Mouse (Mus musculus) brain, adult 2 months (tissue): ENCODE measurements around the gene Ebna1bp2.

Source experiments
- DNase-seq: peaks from one replicate; pipeline ENCODE4 v3.0.0; 2011; ENCODE audit warnings: low read depth, low spot score

Gene Ebna1bp2

DNA sequence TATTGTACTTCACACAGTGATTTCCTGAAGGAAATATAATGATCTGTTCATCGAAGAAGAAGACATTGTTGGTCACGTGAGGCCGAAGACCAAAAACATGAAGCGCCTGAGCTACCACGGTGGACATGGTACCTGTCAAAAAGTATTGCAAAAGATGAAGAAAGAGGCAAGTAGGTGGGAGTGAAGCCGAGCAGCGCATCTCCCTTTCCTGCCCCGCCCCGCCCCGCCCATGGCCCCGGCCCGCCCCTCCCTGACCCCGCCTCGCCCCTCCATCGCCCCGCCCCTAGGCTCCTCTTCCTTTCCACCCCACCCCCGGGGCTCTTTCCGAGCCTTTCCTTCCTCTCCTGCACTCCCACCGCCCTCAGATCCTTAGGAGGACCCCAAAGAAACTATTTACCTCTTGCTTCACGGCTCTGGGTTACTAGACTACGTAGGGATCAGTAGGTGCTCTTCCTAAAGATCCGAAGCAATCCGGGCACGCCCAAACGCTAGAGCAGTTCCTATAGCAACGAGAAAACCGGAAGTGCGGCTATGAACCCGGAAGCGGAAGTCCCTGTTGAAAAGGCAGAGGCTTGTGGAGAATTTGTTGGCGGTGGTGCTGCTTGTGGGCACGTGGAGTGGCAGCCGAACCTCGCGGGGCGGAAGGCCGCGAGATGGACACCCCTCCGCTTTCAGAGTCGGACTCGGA lies at the start of gene Ebna1bp2, which contains the start of gene Cfap57:
Ebna1bp2 (plus strand) TSS at position 521 of the 688 bp plus-strand sequence.
Cfap57 (minus strand) TSS at position 499 of the 688 bp plus-strand sequence.
- peak; percentile 97 for DNase-seq

DNA sequence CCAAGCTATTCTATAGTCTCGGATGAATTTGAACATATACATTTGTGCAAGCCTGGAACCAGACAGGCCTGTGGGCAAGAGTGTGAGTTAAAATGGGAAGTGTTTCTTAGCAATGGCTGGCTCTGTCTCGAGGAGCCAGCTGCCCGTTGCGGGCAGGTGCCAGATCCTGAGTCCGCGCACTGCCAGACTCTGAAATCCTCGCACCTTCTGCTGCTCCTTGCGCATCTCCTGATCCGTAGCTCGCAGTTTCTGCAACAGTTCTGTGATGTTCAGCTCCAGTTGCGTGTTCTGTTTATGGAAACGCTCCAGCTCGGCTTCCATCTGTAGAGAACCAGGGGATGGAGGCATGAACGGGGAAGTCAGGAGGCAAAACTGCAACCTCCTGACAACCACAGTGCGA lies 49.2 kb upstream of the Ebna1bp2 start:
- peak; percentile 89 for DNase-seq

DNA sequence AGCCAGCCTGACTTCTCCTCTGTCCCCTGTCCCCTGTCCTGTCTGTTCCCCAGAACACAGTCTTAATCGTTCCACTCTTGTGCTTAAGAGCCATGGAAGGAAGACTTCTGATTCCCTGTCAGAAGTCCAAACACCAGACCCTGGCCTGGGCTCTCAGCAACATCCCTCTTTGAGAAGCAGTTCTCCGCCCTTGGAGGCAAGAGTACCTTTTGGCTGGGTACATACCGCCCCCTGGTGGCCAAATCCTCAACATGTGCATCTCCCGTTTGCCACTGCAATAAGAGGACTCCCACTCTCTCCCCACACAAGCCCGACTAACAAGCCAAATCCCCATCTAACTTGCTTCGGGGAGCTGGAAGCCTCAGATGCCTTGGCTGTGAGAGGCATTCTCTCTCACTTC lies 44.5 kb upstream of the Ebna1bp2 start:
- peak; percentile 90 for DNase-seq

DNA sequence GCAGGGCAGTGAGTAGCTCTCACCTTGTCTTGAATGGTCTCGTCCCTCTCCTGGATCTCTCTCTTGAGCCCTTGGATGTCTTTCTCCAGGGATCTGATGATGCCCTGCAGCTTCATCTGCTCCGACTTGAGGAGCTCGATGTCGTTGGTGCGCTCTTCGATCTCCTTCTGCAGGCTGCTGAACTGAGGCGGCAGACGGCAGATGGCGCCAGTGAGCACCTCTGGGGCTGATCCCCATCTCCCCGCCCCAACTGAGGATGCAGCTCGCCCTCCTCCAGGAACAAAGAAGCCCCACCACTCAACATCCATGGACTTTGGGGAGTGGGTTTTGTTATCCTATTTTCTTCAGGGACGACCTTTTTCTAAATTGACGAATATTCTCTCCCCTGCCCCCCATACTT lies 41.3 kb upstream of the Ebna1bp2 start:
- DNase-seq: peak; percentile 36

DNA sequence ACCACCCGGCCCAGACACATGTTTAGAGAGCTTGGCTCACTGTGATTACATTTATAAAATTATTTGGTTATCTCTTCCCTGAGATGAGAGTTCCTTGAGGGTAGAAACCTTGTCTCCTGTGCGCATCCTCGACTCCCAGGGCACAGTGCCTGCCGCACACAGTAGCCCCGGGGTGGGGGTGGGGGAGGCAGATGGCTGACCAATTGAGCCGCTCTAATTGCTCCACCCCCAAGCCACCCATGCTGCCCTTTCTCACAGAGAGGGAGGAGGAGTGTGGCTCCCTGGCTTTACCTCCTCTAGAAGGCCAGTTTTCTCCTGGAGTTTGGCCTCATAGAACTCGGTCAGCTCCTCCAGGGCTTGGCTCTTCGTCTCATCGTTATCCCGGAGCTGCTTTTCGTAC lies 39.1 kb upstream of the Ebna1bp2 start:
- DNase-seq: no peak

DNA sequence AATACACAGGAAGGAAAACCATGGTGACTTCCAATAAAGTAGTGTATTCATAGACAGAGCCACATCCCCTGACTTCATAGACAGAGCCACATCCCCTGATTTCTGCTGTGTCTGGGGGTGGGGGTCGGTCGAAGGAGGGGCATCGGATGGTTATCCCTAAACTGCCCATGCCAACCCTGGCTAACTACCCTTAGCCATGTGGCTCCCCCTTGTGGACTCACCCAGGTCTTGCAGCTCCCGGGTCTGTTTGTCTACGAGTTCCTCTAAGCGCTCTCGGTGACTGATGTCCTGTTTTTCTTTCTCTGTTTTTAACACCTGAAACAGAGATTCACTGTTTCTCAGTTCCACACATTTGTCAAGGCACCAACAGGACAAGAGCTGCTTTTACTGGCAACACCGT lies 38.0 kb upstream of the Ebna1bp2 start:
- no peak for DNase-seq

DNA sequence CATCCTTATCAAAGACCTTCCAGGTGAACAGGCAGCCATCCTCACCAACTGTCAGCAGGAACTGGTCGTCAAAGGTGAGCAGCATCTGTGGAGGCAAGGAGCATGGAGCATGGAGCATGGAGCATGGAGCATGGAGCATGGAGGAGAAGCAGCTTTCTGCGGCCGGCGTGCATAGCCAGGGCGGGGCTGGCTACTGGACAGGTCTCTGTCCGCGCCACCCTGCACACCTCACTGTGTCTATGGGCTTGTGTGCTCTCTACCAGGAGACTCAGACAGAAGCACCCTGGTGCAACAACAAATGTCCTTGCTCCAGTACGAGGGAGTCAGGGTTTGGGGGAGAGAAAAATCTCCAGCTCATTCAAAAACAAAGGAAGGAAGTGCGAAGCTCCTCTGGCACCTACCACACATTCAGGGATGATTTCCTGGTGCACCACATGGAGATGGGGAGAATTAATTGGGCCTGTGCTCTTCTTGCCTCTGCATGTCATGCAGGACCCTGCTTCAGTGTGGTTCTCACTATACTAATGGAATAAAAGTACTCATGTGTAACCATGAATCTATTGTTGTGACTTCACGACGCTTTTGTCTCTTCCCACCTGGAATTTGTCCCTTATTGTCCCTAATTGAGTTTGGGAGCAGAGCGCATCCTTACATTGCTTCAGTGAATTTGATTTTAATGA lies 31.4 kb upstream of the Ebna1bp2 start:
- no peak for DNase-seq

DNA sequence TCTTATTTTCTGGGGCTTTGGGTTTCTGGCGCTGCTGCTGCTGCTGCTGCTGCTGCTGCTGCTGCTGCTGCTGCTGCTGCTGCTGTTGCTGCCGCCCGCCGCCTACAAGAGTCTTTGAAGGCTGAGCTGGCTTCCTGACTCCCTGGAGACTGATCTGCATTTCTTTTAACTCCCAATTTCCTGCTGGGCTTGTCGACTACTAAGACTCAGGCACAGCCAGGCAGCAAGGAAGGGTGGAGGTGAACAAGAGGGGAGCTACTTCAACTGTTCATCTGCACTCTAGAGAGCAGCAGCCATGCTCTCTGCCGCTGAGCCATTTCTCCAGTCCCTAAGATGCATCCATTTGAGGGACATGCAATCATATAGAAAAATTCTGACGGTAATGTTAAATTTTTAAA lies 30.9 kb upstream of the Ebna1bp2 start:
- DNase-seq: peak; percentile 33

DNA sequence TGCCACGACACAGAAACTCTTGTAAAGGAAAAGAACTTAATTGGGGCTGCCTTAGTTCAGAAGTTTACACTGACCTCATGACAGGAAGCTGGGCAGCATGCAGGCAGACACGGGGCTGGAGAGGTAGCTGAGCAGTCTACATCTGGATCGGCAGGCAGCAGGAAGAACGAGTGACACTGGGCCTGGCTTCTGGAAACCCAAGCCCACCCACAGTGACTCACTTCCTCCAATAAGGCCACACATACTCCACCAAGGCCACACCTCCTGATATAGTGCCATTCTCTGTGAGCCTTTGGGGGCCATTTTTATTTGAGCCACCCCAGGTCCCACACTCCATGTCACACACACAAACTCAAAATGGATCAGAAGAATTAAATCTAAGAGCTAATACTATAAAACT lies 16.5 kb upstream of the Ebna1bp2 start:
- DNase-seq: no peak

DNA sequence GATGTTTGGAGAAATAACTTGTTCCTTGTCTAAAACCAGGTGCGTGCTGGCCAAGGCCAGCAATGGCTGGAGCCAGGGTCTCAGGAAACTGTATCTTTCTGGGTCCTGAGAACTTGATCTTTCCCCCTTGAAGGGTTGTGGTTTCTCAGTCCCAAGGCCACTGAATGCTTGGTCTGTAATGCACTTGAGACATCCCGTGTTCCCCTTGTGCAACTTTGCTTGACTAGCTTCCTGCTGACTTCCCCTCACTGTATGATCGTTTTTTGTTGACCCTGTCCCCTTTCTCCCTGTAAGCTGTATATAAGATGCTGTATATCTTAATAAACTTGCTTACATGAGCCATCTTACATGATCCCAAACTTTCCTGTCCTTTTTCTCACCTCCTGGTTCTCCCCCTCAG lies 10.8 kb upstream of the Ebna1bp2 start:
- DNase-seq: no peak

DNA sequence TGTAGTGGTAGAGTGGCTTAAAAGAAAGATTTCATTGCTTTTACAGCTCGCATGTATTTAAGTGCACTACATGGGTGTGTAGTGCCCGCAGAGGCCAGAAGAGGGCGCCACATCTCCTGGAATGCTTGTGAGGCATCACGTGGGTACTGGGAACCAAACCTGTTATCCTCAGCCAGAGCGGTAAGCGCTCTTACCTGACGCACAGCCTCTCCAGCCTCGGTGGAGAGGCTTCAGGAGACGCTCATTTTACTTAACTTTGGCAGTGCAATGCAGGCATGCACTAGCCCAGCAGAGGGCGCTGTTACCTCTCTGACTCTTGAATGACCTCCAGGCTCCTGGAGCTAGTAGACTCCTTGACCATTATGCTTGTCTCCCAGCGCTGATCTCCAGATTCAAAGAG lies 8.0 kb upstream of the Ebna1bp2 start:
- DNase-seq: peak; percentile 6

DNA sequence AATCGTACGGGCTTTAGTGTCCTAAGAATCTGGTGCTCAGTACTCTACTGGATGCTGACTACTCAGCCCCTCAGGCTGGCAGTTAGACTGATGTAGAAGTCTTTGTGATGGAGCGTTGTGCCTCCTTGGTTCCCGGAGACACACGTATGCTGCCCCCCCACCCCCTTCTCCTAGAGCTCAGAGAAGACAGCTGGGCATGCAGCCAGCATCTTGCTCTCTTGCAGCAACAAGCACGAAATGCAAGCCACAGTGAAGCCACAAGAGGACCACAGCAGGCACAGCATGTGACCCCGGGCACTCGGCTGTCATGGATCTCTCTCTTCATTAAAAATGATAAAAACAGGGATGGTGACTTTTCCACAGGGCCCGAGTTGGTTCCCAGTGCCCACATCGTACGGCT lies 5.2 kb upstream of the Ebna1bp2 start:
- no peak for DNase-seq

DNA sequence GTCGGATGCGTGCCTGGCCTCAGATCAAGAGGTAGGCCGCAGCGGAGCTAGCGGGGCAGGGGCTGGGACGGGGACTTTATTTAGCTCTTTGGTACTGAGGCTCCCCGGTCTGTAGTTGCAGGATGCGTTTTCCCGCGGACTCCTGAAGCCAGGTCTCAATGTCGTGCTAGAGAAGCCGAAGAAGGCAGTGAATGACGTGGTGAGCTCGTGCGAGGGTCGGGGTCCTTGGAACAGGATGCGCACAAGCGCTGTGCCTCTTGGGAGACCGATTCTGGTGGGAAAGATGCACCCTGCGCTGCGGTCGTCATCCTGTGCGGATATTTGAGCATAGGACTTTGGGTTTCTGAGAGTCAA lies 345 bp downstream of the Ebna1bp2 start:
- no peak for DNase-seq

DNA sequence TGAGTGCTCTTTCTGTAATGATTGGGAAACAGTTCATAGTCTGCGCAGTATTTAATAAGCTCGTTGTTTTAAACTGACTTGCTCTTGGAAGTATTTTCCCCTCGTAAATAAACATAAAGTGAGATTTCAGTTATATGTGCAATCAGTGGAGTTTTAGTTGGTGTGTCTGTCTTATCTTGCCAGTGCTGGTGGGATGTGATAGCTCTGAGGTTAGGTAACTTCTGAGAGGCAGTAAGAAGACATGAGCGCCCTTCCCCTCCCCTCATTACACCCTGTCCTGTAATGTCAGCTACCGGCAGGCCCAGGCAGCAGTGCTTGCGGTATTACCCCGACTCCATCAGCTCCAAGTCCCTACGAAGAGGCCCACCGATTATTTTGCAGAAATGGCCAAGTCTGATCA lies 1.2 kb downstream of the Ebna1bp2 start:
- no peak for DNase-seq

DNA sequence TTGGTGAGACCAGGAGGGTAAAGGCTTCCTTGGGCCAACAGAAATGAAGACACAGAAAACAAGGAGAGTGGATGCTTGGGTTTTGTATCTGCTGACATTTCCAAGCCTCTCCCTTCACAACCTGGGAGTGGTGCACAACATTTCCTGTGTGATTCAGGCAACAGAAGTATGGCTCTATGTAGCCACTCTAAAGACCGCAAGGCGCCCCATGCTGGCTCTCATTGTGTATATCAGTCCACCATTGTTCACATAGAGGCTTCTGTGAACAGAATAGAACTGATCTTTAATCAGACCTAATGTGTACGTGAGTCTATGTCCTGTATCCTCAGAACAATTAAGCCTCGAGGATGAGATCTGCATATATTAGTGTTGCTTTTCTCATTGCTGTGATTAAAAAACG lies 9.7 kb downstream of the Ebna1bp2 start:
- no peak for DNase-seq

DNA sequence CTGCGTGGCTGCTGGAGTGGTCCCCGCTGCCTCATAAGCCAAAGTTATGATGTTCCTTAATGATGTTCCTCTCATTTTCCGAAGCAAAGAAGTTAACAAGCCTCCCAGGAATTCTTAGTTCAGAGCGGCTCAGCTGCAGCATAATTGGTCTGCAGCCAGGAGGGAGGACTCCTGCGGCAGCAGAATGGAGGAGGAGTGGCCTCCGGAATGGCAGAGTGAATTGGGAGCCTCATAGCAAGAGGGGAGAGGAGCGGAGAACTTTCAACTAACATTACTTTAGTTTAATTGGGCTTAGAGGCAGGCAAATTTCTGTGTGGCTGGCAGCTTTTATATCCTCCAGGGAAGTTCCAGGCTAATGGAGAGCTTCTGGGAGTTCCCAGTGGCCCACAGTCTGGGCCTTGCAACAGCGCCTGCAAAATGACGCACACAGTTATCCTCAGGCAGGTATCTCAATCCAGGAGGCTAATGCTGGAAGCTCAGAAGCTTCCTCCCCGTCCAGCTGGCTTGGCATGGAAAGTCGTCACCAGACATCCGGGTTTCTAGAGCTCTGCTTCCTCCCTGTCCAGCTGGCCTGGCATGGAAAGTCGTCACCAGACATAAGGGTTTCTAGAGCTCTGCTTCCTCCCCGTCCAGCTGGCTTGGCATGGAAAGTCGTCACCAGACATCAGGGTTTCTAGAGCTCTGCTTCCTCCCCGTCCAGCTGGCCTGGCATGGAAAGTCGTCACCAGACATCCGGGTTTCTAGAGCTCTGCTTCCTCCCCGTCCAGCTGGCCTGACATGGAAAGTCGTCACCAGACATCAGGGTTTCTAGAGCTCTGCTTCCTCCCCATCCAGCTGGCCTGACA lies 22.0 kb downstream of the Ebna1bp2 start:
- peak; percentile 58 for DNase-seq

DNA sequence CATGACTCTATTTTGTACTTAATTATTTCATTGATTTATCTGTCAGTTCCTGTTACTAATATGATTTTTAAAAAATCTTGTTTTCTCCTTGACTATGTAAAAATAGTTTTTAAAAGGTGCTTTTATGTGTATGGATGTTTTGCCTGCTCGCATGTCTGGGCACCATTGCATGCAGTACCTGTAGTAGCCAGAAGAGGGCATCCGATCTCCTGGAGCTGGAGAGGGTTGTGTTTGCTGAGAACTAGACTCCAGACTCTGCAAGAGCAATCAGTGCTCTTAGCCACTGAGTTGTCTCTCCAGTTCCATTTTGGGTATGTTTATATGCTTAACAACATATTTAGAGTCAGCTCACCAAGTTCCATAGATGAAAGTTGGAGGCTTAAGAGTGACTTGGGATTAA lies 24.6 kb downstream of the Ebna1bp2 start:
- DNase-seq: peak; percentile 77

DNA sequence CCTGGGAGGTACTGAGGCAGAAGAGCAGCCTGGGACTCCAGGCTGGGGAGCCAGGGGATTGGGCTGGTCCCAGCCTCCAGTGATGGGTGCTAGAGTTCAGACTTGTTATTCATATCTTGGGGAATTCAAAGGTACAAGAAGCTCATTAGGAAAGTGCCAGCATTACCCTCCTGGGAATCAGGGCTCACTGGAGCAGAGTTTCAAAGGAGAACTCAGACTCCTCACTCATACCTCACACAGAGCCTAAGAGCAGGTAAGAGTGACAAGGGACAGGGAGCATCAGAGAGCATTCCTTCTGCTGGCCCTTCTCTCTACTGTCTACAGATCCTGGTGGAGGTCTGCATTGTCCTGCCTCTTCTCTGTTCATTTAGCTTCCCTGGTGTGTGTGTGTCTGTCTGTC lies 38.1 kb downstream of the Ebna1bp2 start, which contains the start of gene Olfr62:
Olfr62 (plus strand) TSS at position 301 of the 400 bp plus-strand sequence.
- no peak for DNase-seq
